Mouse (Mus musculus) MEL (cell line): ENCODE results near the gene Rorb. TPM values are rescaled to one million over a fixed set of nuclear protein-coding genes. Genes with fewer than 3 reads are reported as not detected.

Source experiments
- DNase-seq: peaks from one replicate; pipeline ENCODE4 v3.0.0; 2011; ENCODE audit warnings: low read depth, low spot score
- H3K27ac ChIP-seq: 2 replicates; pipeline ENCODE4 v1.5.1; 2012; ENCODE audit warnings: low read depth, mild to moderate bottlenecking, control low read depth, low read length, moderate library complexity; ENCODE audit not compliant: control insufficient read depth
- H3K27me3 ChIP-seq, 2 experiments: fragments of 150-350 bp in 1 of 2; sonication (generic) in 1 of 2; 2 replicates each; pipeline ENCODE4 v1.6.1; 2012; ENCODE audit warnings: low read length in 2 of 2, mild to moderate bottlenecking in 2 of 2, improper control_type of control experiment in 1 of 2, moderate library complexity in 1 of 2; ENCODE audit not compliant: insufficient read depth in 2 of 2, control insufficient read depth in 1 of 2
- H3K36me3 ChIP-seq, 2 experiments: 2 replicates each; pipeline ENCODE4 v1.6.1; 2012 to 2014; ENCODE audit warnings: low read length in 2 of 2, improper control_type of control experiment in 1 of 2, inconsistent platforms in 1 of 2, mild to moderate bottlenecking in 1 of 2; ENCODE audit not compliant: insufficient read depth in 2 of 2, control insufficient read depth in 1 of 2
- H3K4me1 ChIP-seq, 2 experiments: fragments of 150-350 bp in 1 of 2; sonication (generic) in 1 of 2; 2 replicates each; pipeline ENCODE4 v1.6.1; 2012; ENCODE audit warnings: low read length in 2 of 2, improper control_type of control experiment in 1 of 2, mild to moderate bottlenecking in 1 of 2; ENCODE audit not compliant: insufficient read depth in 2 of 2, control insufficient read depth in 1 of 2
- H3K4me3 ChIP-seq, 2 experiments: fragments of 150-350 bp in 1 of 2; sonication (generic) in 1 of 2; 2 replicates each; pipeline ENCODE4 v1.5.1; 2012; ENCODE audit warnings: low read depth in 2 of 2, low read length in 2 of 2, mild to moderate bottlenecking in 2 of 2, moderate library complexity in 2 of 2, control low read depth in 1 of 2, improper control_type of control experiment in 1 of 2; ENCODE audit not compliant: control insufficient read depth in 1 of 2, insufficient read depth in 1 of 2
- H3K79me2 ChIP-seq: 2 replicates; pipeline ENCODE4 v1.6.1; 2012; ENCODE audit warnings: mild to moderate bottlenecking, low read length, moderate library complexity; ENCODE audit not compliant: control insufficient read depth, poor library complexity, insufficient read depth
- H3K9ac ChIP-seq: 2 replicates; pipeline ENCODE4 v1.6.1; 2012; ENCODE audit warnings: low read depth, mild to moderate bottlenecking, control low read depth, low read length, moderate library complexity; ENCODE audit not compliant: control insufficient read depth, poor library complexity, severe bottlenecking
- H3K9me3 ChIP-seq: fragments of 150-350 bp; sonication (generic); replicated peaks from 2 replicates; pipeline ENCODE4 v1.6.1; 2012; ENCODE audit warnings: mild to moderate bottlenecking, low read length, improper control_type of control experiment, moderate library complexity; ENCODE audit not compliant: insufficient read depth
- CHD2 ChIP-seq: IDR thresholded peaks from 2 replicates; pipeline ENCODE4 v1.6.1; 2011; ENCODE audit warnings: low read length, improper control_type of control experiment
- CTCF ChIP-seq, 3 experiments: IDR thresholded peaks in 2 of 3; conservative IDR thresholded peaks in 1 of 3; 2 replicates each; pipeline ENCODE4 v1.5.1; 2011 to 2012; ENCODE audit warnings: low read length in 3 of 3, low read depth in 2 of 3, mild to moderate bottlenecking in 2 of 3, improper control_type of control experiment in 1 of 3, inconsistent platforms in 1 of 3, mixed read lengths in 1 of 3, moderate library complexity in 1 of 3; ENCODE audit not compliant: control insufficient read depth in 1 of 3, insufficient read depth in 1 of 3, poor library complexity in 1 of 3, severe bottlenecking in 1 of 3
- ELF1 ChIP-seq: IDR thresholded peaks from 2 replicates; pipeline ENCODE4 v1.6.1; 2014; ENCODE audit warnings: low read depth, mild to moderate bottlenecking, inconsistent platforms, low read length, improper control_type of control experiment, moderate library complexity
- HCFC1 ChIP-seq: IDR thresholded peaks from 2 replicates; pipeline ENCODE4 v1.6.1; 2012; ENCODE audit warnings: low read depth, mild to moderate bottlenecking, inconsistent platforms, low read length, improper control_type of control experiment, moderate library complexity
- MAFK ChIP-seq: IDR thresholded peaks from 2 replicates; pipeline ENCODE4 v1.6.1; 2011; ENCODE audit warnings: low read depth, mild to moderate bottlenecking, low read length, improper control_type of control experiment, borderline replicate concordance
- MAZ ChIP-seq: IDR thresholded peaks from 2 replicates; pipeline ENCODE4 v1.6.1; 2012; ENCODE audit warnings: low read depth, mild to moderate bottlenecking, inconsistent platforms, low read length, improper control_type of control experiment
- MEF2A ChIP-seq: IDR thresholded peaks from 2 replicates; pipeline ENCODE4 v1.6.1; 2014; ENCODE audit warnings: low read depth, mild to moderate bottlenecking, inconsistent platforms, low read length, improper control_type of control experiment; ENCODE audit not compliant: poor library complexity, insufficient replicate concordance, severe bottlenecking; ENCODE audit errors: extremely low read depth
- MXI1 ChIP-seq: IDR thresholded peaks from 2 replicates; pipeline ENCODE4 v1.6.1; 2011; ENCODE audit warnings: mild to moderate bottlenecking, low read depth, low read length, improper control_type of control experiment
- MYB ChIP-seq: IDR thresholded peaks from 2 replicates; pipeline ENCODE4 v1.6.1; 2011; ENCODE audit warnings: mild to moderate bottlenecking, low read depth, low read length, improper control_type of control experiment
- NELFE ChIP-seq: IDR thresholded peaks from 2 replicates; pipeline ENCODE4 v1.6.1; 2011; ENCODE audit warnings: low read depth, low read length, improper control_type of control experiment
- POLR2A ChIP-seq, 2 experiments: IDR thresholded peaks; 2 replicates each; pipeline ENCODE4 v1.6.1; 2011 to 2012; ENCODE audit warnings: low read length in 2 of 2, mild to moderate bottlenecking in 2 of 2, control low read depth in 1 of 2, improper control_type of control experiment in 1 of 2, low read depth in 1 of 2, moderate library complexity in 1 of 2; ENCODE audit not compliant: control insufficient read depth in 1 of 2, insufficient read depth in 1 of 2, poor library complexity in 1 of 2
- POLR2AphosphoS2 ChIP-seq: IDR thresholded peaks from 2 replicates; pipeline ENCODE4 v1.6.1; 2011; ENCODE audit warnings: low read length, improper control_type of control experiment
- RCOR1 ChIP-seq: IDR thresholded peaks from 2 replicates; pipeline ENCODE4 v1.6.1; 2012; ENCODE audit warnings: low read depth, mild to moderate bottlenecking, inconsistent platforms, low read length, improper control_type of control experiment
- TAL1 ChIP-seq: IDR thresholded peaks from 2 replicates; pipeline ENCODE4 v1.6.1; 2012; ENCODE audit warnings: mild to moderate bottlenecking, inconsistent platforms, low read length, moderate library complexity, mixed read lengths
- TBP ChIP-seq: IDR thresholded peaks from 2 replicates; pipeline ENCODE4 v1.8.0; 2011; ENCODE audit warnings: low read depth, low read length, improper control_type of control experiment
- TCF12 ChIP-seq: IDR thresholded peaks from 2 replicates; pipeline ENCODE4 v1.6.1; 2014; ENCODE audit warnings: low read depth, mild to moderate bottlenecking, inconsistent platforms, low read length, improper control_type of control experiment, moderate library complexity
- UBTF ChIP-seq: IDR thresholded peaks from 2 replicates; pipeline ENCODE4 v1.6.1; 2012; ENCODE audit warnings: low read depth, mild to moderate bottlenecking, inconsistent platforms, low read length, improper control_type of control experiment, moderate library complexity, borderline replicate concordance; ENCODE audit not compliant: insufficient read depth
- USF1 ChIP-seq: IDR thresholded peaks from 2 replicates; pipeline ENCODE4 v1.6.1; 2014; ENCODE audit warnings: low read depth, mild to moderate bottlenecking, inconsistent platforms, low read length, improper control_type of control experiment, moderate library complexity
- ZKSCAN1 ChIP-seq: IDR thresholded peaks from 2 replicates; pipeline ENCODE4 v1.6.1; 2012; ENCODE audit warnings: low read depth, mild to moderate bottlenecking, inconsistent platforms, low read length, improper control_type of control experiment, moderate library complexity
- ZMIZ1 ChIP-seq: IDR thresholded peaks from 2 replicates; pipeline ENCODE4 v1.6.1; 2012; ENCODE audit warnings: low read depth, mild to moderate bottlenecking, inconsistent platforms, low read length, improper control_type of control experiment, moderate library complexity
- ZNF384 ChIP-seq: IDR thresholded peaks from 2 replicates; pipeline ENCODE4 v1.6.1; 2012; ENCODE audit warnings: low read depth, mild to moderate bottlenecking, inconsistent platforms, low read length, improper control_type of control experiment
- polyA plus RNA-seq, 2 experiments: library from polyadenylated mRNA; stranded (reverse) in 1 of 2; unstranded in 1 of 2; fragments of >175 nt in 1 of 2; fragments of >200 nt in 1 of 2; gene quantifications; 2 replicates each; pipeline versions ENCODE4 v1.2.1 to v1.2.4; 2012; ENCODE audit warnings: low replicate concordance in 2 of 2, low read depth in 1 of 2; ENCODE audit not compliant: insufficient read length in 2 of 2, insufficient read depth in 1 of 2, missing spikeins in 1 of 2
- total RNA-seq: library from RNA; depleted of rRNA; stranded (reverse); fragments of 300-350 nt; gene quantifications from 2 replicates; pipeline ENCODE4 v1.2.3, GENCODE M21; 2012

The Rorb gene
- total and polyA plus RNA-seq, 3 experiments, result not detected

GRCm38 (mm10) chr19:18902041-18902693, 208.8 kb downstream of the Rorb start:
- H3K36me3 ChIP-seq, result no peaks in the 10 kb centered on the region
- H3K27me3 ChIP-seq, result no peaks in the 10 kb centered on the region
- no peak overlapping the region for H3K4me3 ChIP-seq
- H3K27ac ChIP-seq, result no peak overlapping the region
- H3K79me2 ChIP-seq, result no peaks in the 10 kb centered on the region
- no peak for DNase-seq
- H3K4me1 ChIP-seq, result no peaks in the 10 kb centered on the region
- H3K9ac ChIP-seq, result no peak overlapping the region
- TF ChIP-seq NELFE (no peak), MYB (no peak), CHD2 (no peak), TBP (no peak), CTCF (IDR thresholded peaks at IDR 0.05 in 2 of 3, conservative IDR thresholded peaks at IDR 0.05 in 1 of 3; ENCODE audit: control insufficient read depth in 1 of 3, insufficient read depth in 1 of 3, low read depth in 2 of 3, low read length in 3 of 3, poor library complexity in 1 of 3, severe bottlenecking in 1 of 3) (no peak), ZKSCAN1 (no peak), MAZ (no peak), TCF12 (no peak), HCFC1 (no peak), MEF2A (no peak), RCOR1 (no peak), USF1 (no peak), TAL1 (no peak), UBTF (no peak), POLR2AphosphoS2 (no peak), POLR2A (IDR thresholded peaks at IDR 0.05; ENCODE audit: control insufficient read depth in 1 of 2, insufficient read depth in 1 of 2, low read depth in 1 of 2, low read length in 2 of 2, poor library complexity in 1 of 2) (no peak), MXI1 (no peak)
- H3K9me3 ChIP-seq, result no peaks in the 10 kb centered on the region

- H3K36me3 ChIP-seq, result no peaks in the 10 kb centered on the region
- no peaks in the 10 kb centered on the region for H3K27me3 ChIP-seq
- TF ChIP-seq UBTF (no peak), ZNF384 (no peak), MAFK (no peak), MEF2A (no peak), ZMIZ1 (no peak), ELF1 (no peak)
- no peak overlapping the region for H3K9ac ChIP-seq
- no peak overlapping the region for H3K4me3 ChIP-seq
- no peak overlapping the region for H3K27ac ChIP-seq
- no peaks in the 10 kb centered on the region for H3K4me1 ChIP-seq
- DNase-seq, result no peak
- no peaks in the 10 kb centered on the region for H3K79me2 ChIP-seq
- no peaks in the 10 kb centered on the region for H3K9me3 ChIP-seq
Measured at GRCm38 (mm10) chr19:18898238-18898637, 212.8 kb downstream of the Rorb start.
